Mouse (Mus musculus) hindbrain, embryonic 16.5 days (tissue): Measurements from ENCODE around the gene Dmp1. TPM values are rescaled to one million over a fixed set of nuclear protein-coding genes. Genes with fewer than 3 reads are reported as not detected.

Experiments used
- ATAC-seq: fragments of 200-750 bp; cut with Nextera tagmentation; 2 replicates; pipeline ENCODE4 v1.8.0; 2017; ENCODE audit warnings: moderate TSS enrichment, moderate library complexity
- H3K27ac ChIP-seq: fragments of 300-500 bp; sonication (generic); 2 replicates; pipeline ENCODE4 v1.5.1; 2014; ENCODE audit warnings: low read depth, mild to moderate bottlenecking, control low read depth, low read length, moderate library complexity
- H3K27me3 ChIP-seq: fragments of 300-500 bp; sonication (generic); replicated peaks from 2 replicates; pipeline ENCODE4 v1.6.1; 2014; ENCODE audit warnings: low read length; ENCODE audit not compliant: control insufficient read depth, insufficient read depth
- H3K36me3 ChIP-seq: fragments of 300-500 bp; sonication (generic); 2 replicates; pipeline ENCODE4 v1.6.1; 2014; ENCODE audit warnings: mild to moderate bottlenecking, low read length, moderate library complexity, mixed read lengths; ENCODE audit not compliant: control insufficient read depth, insufficient read depth
- H3K4me1 ChIP-seq: fragments of 300-500 bp; sonication (generic); 2 replicates; pipeline ENCODE4 v1.6.1; 2014; ENCODE audit warnings: low read depth, low read length; ENCODE audit not compliant: control insufficient read depth, insufficient read depth
- H3K4me2 ChIP-seq: fragments of 300-500 bp; sonication (generic); 2 replicates; pipeline ENCODE4 v1.6.1; 2014; ENCODE audit warnings: mild to moderate bottlenecking, low read length, control low read depth, moderate library complexity
- H3K4me3 ChIP-seq: fragments of 300-500 bp; sonication (generic); 2 replicates; pipeline ENCODE4 v1.5.1; 2014; ENCODE audit warnings: mild to moderate bottlenecking, low read length, control low read depth, moderate library complexity
- H3K9ac ChIP-seq: fragments of 300-500 bp; sonication (generic); 2 replicates; pipeline ENCODE4 v1.6.1; 2014; ENCODE audit warnings: low read depth, mild to moderate bottlenecking, control low read depth, low read length, moderate library complexity
- H3K9me3 ChIP-seq: fragments of 300-500 bp; sonication (generic); 2 replicates; pipeline ENCODE4 v1.6.1; 2014; ENCODE audit warnings: mild to moderate bottlenecking, low read length, moderate library complexity; ENCODE audit not compliant: control insufficient read depth
- WGBS: fragments of 180-500 bp; shearing (Covaris S2); extraction: QIAGEN DNeasy Blood & Tissue Kit; methylation state at CpG from one replicate; pipeline ENCODE4 v1.1.7; 2014; 5-methylcytosine and 5-hydroxymethylcytosine counted together
- polyA plus RNA-seq: library from polyadenylated mRNA; unstranded; fragments of >200 nt; fragmentation: Nextera tagmentation; extraction: Ambion mirVana; gene quantifications from 2 replicates; pipeline ENCODE4 v1.2.1, GENCODE M21; 2015

Dmp1 gene
- polyA plus RNA-seq, 1 experiment from 2014 or later = 0.13 TPM

- no peak overlapping the region for H3K4me3 ChIP-seq
- H3K27me3 ChIP-seq = no peaks in the 10 kb centered on the region
- 81% methylated on average over 3 of the region's 3 CpGs for WGBS
Observed at GRCm38 (mm10) chr5:104187281-104187680, 15.1 kb upstream of the Dmp1 start.

GRCm38 (mm10) chr5:104195086-104195485 is 7.3 kb upstream of the Dmp1 start:
- Histone ChIP-seq H3K4me1 (no peaks in the 10 kb centered on the region), H3K36me3 (no peaks in the 10 kb centered on the region), H3K27me3 (no peaks in the 10 kb centered on the region), H3K4me3 (no peak overlapping the region), H3K9me3 (no peaks in the 10 kb centered on the region), H3K9ac (no peak overlapping the region), H3K4me2 (no peak overlapping the region), H3K27ac (no peak overlapping the region)
- WGBS = 93% methylated on average over 1 of the region's 1 CpGs
- no peak for ATAC-seq

More at GRCm38 (mm10) chr5:104187281-104187680, 15.1 kb upstream of the Dmp1 start:
- ATAC-seq = no peak
- Histone ChIP-seq H3K36me3 (no peaks in the 10 kb centered on the region), H3K9me3 (no peaks in the 10 kb centered on the region), H3K4me2 (no peak overlapping the region), H3K9ac (no peak overlapping the region), H3K4me1 (no peaks in the 10 kb centered on the region), H3K27ac (no peak overlapping the region)

- ATAC-seq = no peak
- no peak overlapping the region for H3K4me2 ChIP-seq
- no peaks in the 10 kb centered on the region for H3K9me3 ChIP-seq
- no peaks in the 10 kb centered on the region for H3K36me3 ChIP-seq
- no peak overlapping the region for H3K27ac ChIP-seq
- H3K27me3 ChIP-seq = no peaks in the 10 kb centered on the region
- WGBS = 92% methylated on average over 12 of the region's 12 CpGs
- H3K9ac ChIP-seq = no peak overlapping the region
- no peaks in the 10 kb centered on the region for H3K4me1 ChIP-seq
- H3K4me3 ChIP-seq = no peak overlapping the region
Observed at GRCm38 (mm10) chr5:104201153-104201950, 1.1 kb upstream of the Dmp1 start.

GRCm38 (mm10) chr5:104212531-104212930 is 10.1 kb downstream of the Dmp1 start:
- WGBS = 78% methylated on average over 11 of the region's 11 CpGs
- Histone ChIP-seq H3K27me3 (no peaks in the 10 kb centered on the region), H3K36me3 (no peaks in the 10 kb centered on the region), H3K27ac (no peak overlapping the region), H3K4me1 (no peaks in the 10 kb centered on the region), H3K9ac (no peak overlapping the region), H3K4me2 (no peak overlapping the region), H3K4me3 (no peak overlapping the region), H3K9me3 (no peaks in the 10 kb centered on the region)
- ATAC-seq = no peak

DNA sequence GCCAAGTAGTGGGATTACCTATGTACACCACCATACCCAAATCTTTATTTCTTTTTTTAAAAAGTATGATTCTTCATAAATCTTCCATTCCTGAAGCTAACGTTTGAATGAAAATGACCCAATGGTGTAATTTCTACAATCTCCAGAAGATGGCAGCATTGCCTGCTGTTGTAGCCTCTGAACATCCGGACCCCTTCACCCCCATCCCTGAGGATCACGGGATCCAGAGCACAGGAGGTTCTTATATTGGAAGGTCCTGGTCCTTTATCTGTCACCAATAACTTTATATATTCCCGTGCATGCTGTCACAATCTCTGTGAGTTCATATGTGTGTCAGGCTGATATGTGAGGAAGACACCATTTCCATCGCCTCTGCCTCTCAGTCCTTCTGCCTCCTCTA is 16.5 kb downstream of the Dmp1 start:
- Histone ChIP-seq H3K27ac (no peak overlapping the region), H3K9me3 (no peaks in the 10 kb centered on the region), H3K27me3 (no peaks in the 10 kb centered on the region), H3K4me2 (no peak overlapping the region), H3K4me3 (no peak overlapping the region), H3K36me3 (no peaks in the 10 kb centered on the region), H3K9ac (no peak overlapping the region), H3K4me1 (no peaks in the 10 kb centered on the region)
- ATAC-seq = peak; percentile 63; the same call in 1 of the 2 replicates
- WGBS = 34% methylated on average over 5 of the region's 5 CpGs

DNA sequence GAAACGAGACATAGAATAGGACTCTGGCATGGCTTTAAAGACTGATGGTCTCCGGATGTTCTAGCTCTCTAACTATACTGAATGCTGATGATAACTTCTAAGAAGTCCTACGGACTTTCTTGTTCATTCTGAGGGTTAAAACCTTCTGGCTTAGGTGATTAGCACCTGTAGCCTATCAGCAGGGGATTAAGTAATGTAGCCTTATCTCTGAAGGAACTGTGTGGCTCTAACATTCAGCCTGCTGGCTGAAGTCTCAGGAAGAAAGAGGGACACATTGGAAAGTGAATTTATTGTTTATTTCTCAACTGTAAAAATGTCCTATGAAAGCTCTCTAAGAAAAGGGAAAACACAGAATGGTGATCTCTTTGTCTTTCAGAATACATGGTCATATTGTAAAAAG is 21.9 kb downstream of the Dmp1 start:
- no peak for ATAC-seq
- WGBS = 83% methylated on average over 3 of the region's 3 CpGs

DNA sequence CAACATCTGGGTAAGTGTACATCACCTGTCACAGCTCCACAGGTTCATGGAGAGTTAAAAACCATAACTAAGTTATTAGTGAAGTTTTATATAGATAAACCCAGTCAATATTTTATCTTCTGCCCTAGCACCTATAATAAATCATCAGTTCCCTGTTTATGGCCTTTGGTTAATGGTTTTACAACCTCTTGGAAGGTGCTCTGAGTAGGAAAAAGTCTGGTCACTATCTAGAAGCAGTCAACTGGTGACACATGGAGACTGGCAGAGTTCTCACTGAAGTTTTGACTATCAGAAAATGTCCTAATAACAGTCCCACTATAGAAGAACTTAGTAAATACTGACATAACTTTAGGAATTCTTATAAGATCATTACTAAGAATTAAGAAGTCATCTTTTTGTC is 22.3 kb downstream of the Dmp1 start:
- no peaks in the 10 kb centered on the region for H3K4me1 ChIP-seq
- no peak overlapping the region for H3K27ac ChIP-seq
- no peaks in the 10 kb centered on the region for H3K27me3 ChIP-seq
- no peak overlapping the region for H3K4me3 ChIP-seq
- H3K4me2 ChIP-seq = no peak overlapping the region
- H3K9ac ChIP-seq = no peak overlapping the region
- no peak for ATAC-seq
- no peaks in the 10 kb centered on the region for H3K9me3 ChIP-seq
- no peaks in the 10 kb centered on the region for H3K36me3 ChIP-seq

More for the DNA sequence above, 21.9 kb downstream of the Dmp1 start:
- Histone ChIP-seq H3K4me1 (no peaks in the 10 kb centered on the region), H3K4me3 (no peak overlapping the region), H3K9me3 (no peaks in the 10 kb centered on the region), H3K27ac (no peak overlapping the region), H3K27me3 (no peaks in the 10 kb centered on the region), H3K9ac (no peak overlapping the region), H3K36me3 (no peaks in the 10 kb centered on the region), H3K4me2 (no peak overlapping the region)

- Histone ChIP-seq H3K4me1 (no peaks in the 10 kb centered on the region), H3K27ac (no peak overlapping the region), H3K27me3 (no peaks in the 10 kb centered on the region), H3K4me2 (no peak overlapping the region), H3K4me3 (no peak overlapping the region), H3K9me3 (no peaks in the 10 kb centered on the region), H3K9ac (no peak overlapping the region), H3K36me3 (no peaks in the 10 kb centered on the region)
- WGBS = 33% methylated on average over 1 of the region's 1 CpGs
- no peak for ATAC-seq
Observed at GRCm38 (mm10) chr5:104228497-104228896, 26.1 kb downstream of the Dmp1 start.

DNA sequence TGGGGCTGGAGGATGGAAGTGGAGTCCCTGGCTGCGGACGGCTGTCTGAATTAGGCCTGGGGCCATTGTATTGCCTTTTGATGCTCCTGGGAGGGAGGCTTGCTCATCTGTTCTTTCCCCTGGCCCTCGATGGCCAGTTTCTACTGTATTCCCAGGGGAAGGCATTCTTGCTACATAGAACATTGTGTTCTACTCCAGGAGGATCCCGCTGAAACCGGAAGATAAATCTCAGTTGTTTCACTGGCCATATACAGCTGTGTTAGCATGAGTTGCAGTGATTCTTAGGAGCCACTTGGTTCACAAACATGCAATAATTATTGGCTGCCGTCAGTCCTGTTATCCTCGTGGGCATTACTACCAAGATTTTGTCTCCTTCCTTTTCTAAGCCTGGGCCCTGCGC is 34.3 kb downstream of the Dmp1 start:
- Histone ChIP-seq H3K4me3 (no peak overlapping the region), H3K4me1 (no peaks in the 10 kb centered on the region), H3K4me2 (no peak overlapping the region), H3K27ac (no peak overlapping the region), H3K36me3 (no peaks in the 10 kb centered on the region), H3K9me3 (no peaks in the 10 kb centered on the region), H3K9ac (no peak overlapping the region), H3K27me3 (no peaks in the 10 kb centered on the region)
- ATAC-seq = no peak
- WGBS = 84% methylated on average over 8 of the region's 8 CpGs
